Mouse (Mus musculus) intestine, postnatal 0 days (tissue): Measurements from ENCODE around the gene Afdn. TPM values are rescaled to one million over a fixed set of nuclear protein-coding genes. Genes with fewer than 3 reads are reported as not detected.

ENCODE experiments used
- ATAC-seq: fragments of 200-750 bp; cut with Nextera tagmentation; 2 replicates; pipeline ENCODE4 v1.8.0; 2017; ENCODE audit warnings: mild to moderate bottlenecking, moderate TSS enrichment, moderate library complexity
- H3K27ac ChIP-seq: fragments of 300-500 bp; sonication (generic); 2 replicates; pipeline ENCODE4 v1.5.1; 2014; ENCODE audit warnings: mild to moderate bottlenecking, low read depth, low read length, moderate library complexity
- H3K27me3 ChIP-seq: fragments of 300-500 bp; sonication (generic); replicated peaks from 2 replicates; pipeline ENCODE4 v1.6.1; 2014; ENCODE audit warnings: low read length, mixed read lengths; ENCODE audit not compliant: control insufficient read depth, insufficient read depth
- H3K36me3 ChIP-seq: fragments of 300-500 bp; sonication (generic); 2 replicates; pipeline ENCODE4 v1.6.1; 2014; ENCODE audit warnings: mild to moderate bottlenecking, moderate library complexity; ENCODE audit not compliant: control insufficient read depth, insufficient read depth
- H3K4me1 ChIP-seq: fragments of 300-500 bp; sonication (generic); replicated peaks from 2 replicates; pipeline ENCODE4 v1.6.1; 2014; ENCODE audit warnings: antibody characterized with exemption, low read length, mixed read lengths; ENCODE audit not compliant: control insufficient read depth, insufficient read depth
- H3K4me2 ChIP-seq: fragments of 300-500 bp; sonication (generic); replicated peaks from 2 replicates; pipeline ENCODE4 v1.6.1; 2014; ENCODE audit warnings: low read depth, mild to moderate bottlenecking, moderate library complexity
- H3K4me3 ChIP-seq: fragments of 300-500 bp; sonication (generic); 2 replicates; pipeline ENCODE4 v1.5.1; 2014; ENCODE audit warnings: low read depth, low read length
- H3K9ac ChIP-seq: fragments of 300-500 bp; sonication (generic); 2 replicates; pipeline ENCODE4 v1.6.1; 2014; ENCODE audit warnings: mild to moderate bottlenecking, low read depth, low read length
- H3K9me3 ChIP-seq: fragments of 300-500 bp; sonication (generic); 2 replicates; pipeline ENCODE4 v1.6.1; 2016; ENCODE audit warnings: mixed run types; ENCODE audit not compliant: control insufficient read depth
- CTCF ChIP-seq: sonication (generic); IDR thresholded peaks from 2 replicates; pipeline ENCODE4 v1.5.1; 2016; ENCODE audit warnings: low read depth, mild to moderate bottlenecking, control low read depth, antibody characterized with exemption, moderate library complexity
- WGBS: fragments of 180-500 bp; shearing (Covaris S2); extraction: QIAGEN DNeasy Blood & Tissue Kit; methylation state at CpG from one replicate; pipeline ENCODE4 v1.1.7; 2014; 5-methylcytosine and 5-hydroxymethylcytosine counted together
- polyA plus RNA-seq: library from polyadenylated mRNA; unstranded; fragments of >200 nt; fragmentation: Nextera tagmentation; extraction: Ambion mirVana; gene quantifications from 2 replicates; pipeline ENCODE4 v1.2.1, GENCODE M21; 2015

The Afdn gene
- polyA plus RNA-seq, 1 experiment from 2014 or later = 67.1 TPM

- Histone ChIP-seq H3K9me3 (no peaks in the 10 kb centered on the region), H3K9ac (no peak overlapping the region), H3K27me3 (no peaks in the 10 kb centered on the region), H3K4me2 (no peak overlapping the region), H3K4me3 (no peak overlapping the region), H3K4me1 (no peaks in the 10 kb centered on the region), H3K36me3 (peaks cover 29% of the 10 kb centered on the region), H3K27ac (no peak overlapping the region)
- WGBS = 85% methylated on average over 1 of the region's 1 CpGs
- TF ChIP-seq CTCF = no peak
- ATAC-seq = no peak
Measured at GRCm38 (mm10) chr17:13907681-13908080, 147.3 kb downstream of the Afdn start.

GRCm38 (mm10) chr17:13913951-13914350 is 153.6 kb downstream of the Afdn start:
- no peaks in the 10 kb centered on the region for H3K27me3 ChIP-seq
- 52% methylated on average over 4 of the region's 4 CpGs for WGBS
- TF ChIP-seq CTCF = no peak
- H3K4me1 ChIP-seq = no peaks in the 10 kb centered on the region
- H3K4me2 ChIP-seq = no peak overlapping the region
- no peak for ATAC-seq
- no peaks in the 10 kb centered on the region for H3K9me3 ChIP-seq
- no peak overlapping the region for H3K27ac ChIP-seq
- H3K36me3 ChIP-seq = no peaks in the 10 kb centered on the region
- H3K4me3 ChIP-seq = no peak overlapping the region
- H3K9ac ChIP-seq = no peak overlapping the region

GRCm38 (mm10) chr17:13914531-13914930 is 154.2 kb downstream of the Afdn start:
- H3K27ac ChIP-seq = no peak overlapping the region
- no peak for ATAC-seq
- WGBS = 63% methylated on average over 4 of the region's 4 CpGs
- no peaks in the 10 kb centered on the region for H3K9me3 ChIP-seq
- H3K4me1 ChIP-seq = no peaks in the 10 kb centered on the region
- H3K27me3 ChIP-seq = no peaks in the 10 kb centered on the region
- H3K36me3 ChIP-seq = no peaks in the 10 kb centered on the region
- H3K9ac ChIP-seq = no peak overlapping the region
- no peak overlapping the region for H3K4me3 ChIP-seq
- H3K4me2 ChIP-seq = no peak overlapping the region
- no peak for TF ChIP-seq CTCF

DNA sequence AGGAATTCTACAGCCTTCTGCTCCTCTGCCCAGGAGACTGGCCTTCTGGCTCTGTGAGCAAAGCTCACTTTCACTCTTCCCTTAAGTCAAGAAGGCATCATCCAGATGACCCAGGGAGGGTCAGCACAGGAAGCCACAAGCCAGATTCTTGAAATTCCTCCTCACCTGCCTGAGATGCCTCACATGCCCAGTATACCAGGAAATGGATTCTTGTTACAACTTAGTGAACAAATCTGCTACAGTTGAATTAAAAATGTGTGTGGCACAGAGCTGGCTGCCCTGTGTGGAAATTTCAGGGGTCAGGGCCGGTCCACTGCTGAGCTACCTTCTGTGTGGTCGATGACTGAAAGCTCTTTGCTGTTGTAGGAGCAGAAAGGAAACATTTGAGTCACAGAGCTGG is 160.4 kb downstream of the Afdn start:
- ATAC-seq = no peak
- 59% methylated on average over 2 of the region's 2 CpGs for WGBS
- Histone ChIP-seq H3K4me1 (no peaks in the 10 kb centered on the region), H3K27me3 (no peaks in the 10 kb centered on the region), H3K9ac (no peak overlapping the region), H3K4me3 (no peak overlapping the region), H3K27ac (no peak overlapping the region), H3K4me2 (no peak overlapping the region), H3K9me3 (no peaks in the 10 kb centered on the region), H3K36me3 (no peaks in the 10 kb centered on the region)
- TF ChIP-seq CTCF = no peak

- no peak overlapping the region for H3K4me2 ChIP-seq
- ATAC-seq = no peak
- H3K27me3 ChIP-seq = no peaks in the 10 kb centered on the region
- H3K9me3 ChIP-seq = no peaks in the 10 kb centered on the region
- TF ChIP-seq CTCF = no peak
- 53% methylated on average over 2 of the region's 2 CpGs for WGBS
- no peaks in the 10 kb centered on the region for H3K36me3 ChIP-seq
- no peaks in the 10 kb centered on the region for H3K4me1 ChIP-seq
- H3K9ac ChIP-seq = no peak overlapping the region
- no peak overlapping the region for H3K27ac ChIP-seq
- H3K4me3 ChIP-seq = no peak overlapping the region
Measured at GRCm38 (mm10) chr17:13923418-13923817, 163.1 kb downstream of the Afdn start.

DNA sequence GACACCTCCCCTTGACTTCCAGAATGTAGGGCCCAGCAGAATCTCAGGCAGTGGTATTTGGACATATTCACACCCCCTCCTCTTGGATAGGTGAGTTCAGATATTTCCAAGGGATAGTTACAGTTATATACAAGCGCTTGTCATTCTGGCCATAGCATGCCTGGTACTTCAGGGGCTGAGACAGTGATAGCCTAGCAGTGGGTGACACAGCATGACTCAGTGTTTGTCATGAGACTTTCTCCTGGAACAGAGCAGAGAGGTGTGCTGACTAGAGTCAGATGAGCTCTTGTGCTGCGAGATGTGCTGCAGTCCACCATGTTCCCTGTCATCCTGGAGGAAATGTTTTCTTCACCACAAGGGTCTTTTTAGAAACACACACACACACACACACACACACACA is 164.2 kb downstream of the Afdn start:
- TF ChIP-seq CTCF = no peak
- H3K27me3 ChIP-seq = no peaks in the 10 kb centered on the region
- H3K9ac ChIP-seq = no peak overlapping the region
- H3K27ac ChIP-seq = no peak overlapping the region
- no peaks in the 10 kb centered on the region for H3K9me3 ChIP-seq
- WGBS = 84% methylated on average over 2 of the region's 2 CpGs
- H3K4me1 ChIP-seq = no peaks in the 10 kb centered on the region
- H3K4me3 ChIP-seq = no peak overlapping the region
- no peaks in the 10 kb centered on the region for H3K36me3 ChIP-seq
- ATAC-seq = no peak
- H3K4me2 ChIP-seq = no peak overlapping the region

DNA sequence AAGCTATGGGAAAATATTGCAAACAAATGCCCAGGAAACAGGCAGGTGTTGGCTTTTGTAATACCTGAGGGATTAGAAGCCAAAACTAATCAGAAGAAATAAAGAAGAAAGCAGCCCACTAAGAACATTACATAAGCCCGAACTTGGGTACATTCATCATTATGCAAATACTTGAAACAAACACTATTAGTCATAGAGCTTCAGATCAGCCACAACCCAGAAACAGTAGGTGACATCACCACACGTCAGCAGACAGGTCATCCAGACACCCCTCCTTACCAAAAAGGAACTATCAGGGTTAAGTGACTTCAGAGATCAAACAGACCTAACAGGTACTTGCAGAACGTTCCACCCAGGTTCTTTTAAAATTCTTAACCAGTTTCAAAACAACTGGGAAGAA is 165.6 kb downstream of the Afdn start:
- Histone ChIP-seq H3K9me3 (no peaks in the 10 kb centered on the region), H3K27ac (no peak overlapping the region), H3K27me3 (no peaks in the 10 kb centered on the region), H3K9ac (no peak overlapping the region), H3K4me3 (no peak overlapping the region), H3K4me1 (no peaks in the 10 kb centered on the region), H3K36me3 (no peaks in the 10 kb centered on the region), H3K4me2 (no peak overlapping the region)
- WGBS = 66% methylated on average over 3 of the region's 3 CpGs
- no peak for ATAC-seq
- no peak for TF ChIP-seq CTCF
